Mouse (Mus musculus) cerebral cortex, adult 2 months (tissue): ENCODE results near the gene Rab3a.

Experiments used
- WGBS: fragments of 180-500 bp; shearing (Covaris S2); methylation state at CpG from one replicate; pipeline ENCODE4 v1.1.7; 2018; 5-methylcytosine and 5-hydroxymethylcytosine counted together

The Rab3a gene

DNA sequence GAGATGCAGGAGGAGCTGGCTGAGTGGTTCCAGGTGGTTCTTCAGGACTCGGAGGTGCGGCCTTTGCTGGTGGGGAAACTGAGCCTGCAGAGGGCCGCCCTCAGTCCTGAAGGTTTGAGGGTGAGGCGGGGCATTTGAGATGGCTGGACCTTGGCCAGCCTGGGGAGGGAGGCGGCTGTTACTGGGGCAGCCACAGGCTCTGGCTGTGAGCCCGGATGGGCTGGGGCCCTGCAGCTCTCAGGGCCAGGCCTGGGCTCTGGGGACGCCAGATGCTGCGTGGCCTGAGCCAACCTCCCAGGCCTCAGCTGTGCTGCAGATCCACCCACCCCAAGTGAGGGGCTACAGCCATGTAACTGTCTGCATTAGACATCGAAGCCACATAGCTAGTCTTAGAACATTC, 19.4 kb downstream of the Rab3a start:
- 24% methylated on average over 9 of the region's 9 CpGs for WGBS

DNA sequence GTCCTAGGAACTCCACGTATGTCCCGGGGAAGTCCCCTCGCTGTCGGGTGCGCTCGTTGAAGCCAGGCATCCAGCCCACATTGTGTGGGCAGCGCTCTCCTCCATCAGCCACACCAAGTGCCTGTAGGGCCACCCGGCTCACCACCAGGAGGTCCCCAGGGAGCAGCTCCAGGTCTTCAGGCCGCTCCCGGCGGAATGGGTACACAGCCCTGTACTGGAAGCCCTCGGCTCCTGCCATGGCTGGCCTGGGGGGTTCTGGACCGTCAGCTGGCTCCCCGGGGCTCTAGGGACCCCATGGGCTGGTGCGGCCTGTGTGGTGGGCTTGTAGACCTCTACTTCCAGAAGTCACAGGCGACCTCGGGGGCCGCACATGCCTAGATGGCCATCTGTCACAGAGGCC, 20.3 kb downstream of the Rab3a start:
- WGBS: 84% methylated on average over 18 of the region's 18 CpGs

DNA sequence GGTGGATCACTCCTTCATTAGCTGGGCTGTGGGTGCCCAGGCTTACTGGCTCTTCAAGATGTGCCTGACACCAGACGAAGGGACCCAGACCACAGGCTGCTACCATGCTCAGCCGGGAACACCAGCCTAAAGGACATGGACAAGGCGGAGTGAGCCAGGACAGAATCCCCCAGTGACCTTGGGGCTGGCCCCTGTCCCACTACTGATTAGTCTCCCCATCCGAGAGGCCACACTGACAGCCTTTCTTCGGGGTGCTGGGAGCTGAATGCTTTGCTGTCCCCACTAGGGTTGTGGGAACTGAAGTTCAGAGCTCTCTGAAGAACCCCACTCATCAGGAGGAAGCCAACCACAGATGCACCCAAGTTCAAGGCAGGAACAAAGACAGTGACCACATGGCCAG, 20.7 kb downstream of the Rab3a start:
- 62% methylated on average over 5 of the region's 5 CpGs for WGBS

DNA sequence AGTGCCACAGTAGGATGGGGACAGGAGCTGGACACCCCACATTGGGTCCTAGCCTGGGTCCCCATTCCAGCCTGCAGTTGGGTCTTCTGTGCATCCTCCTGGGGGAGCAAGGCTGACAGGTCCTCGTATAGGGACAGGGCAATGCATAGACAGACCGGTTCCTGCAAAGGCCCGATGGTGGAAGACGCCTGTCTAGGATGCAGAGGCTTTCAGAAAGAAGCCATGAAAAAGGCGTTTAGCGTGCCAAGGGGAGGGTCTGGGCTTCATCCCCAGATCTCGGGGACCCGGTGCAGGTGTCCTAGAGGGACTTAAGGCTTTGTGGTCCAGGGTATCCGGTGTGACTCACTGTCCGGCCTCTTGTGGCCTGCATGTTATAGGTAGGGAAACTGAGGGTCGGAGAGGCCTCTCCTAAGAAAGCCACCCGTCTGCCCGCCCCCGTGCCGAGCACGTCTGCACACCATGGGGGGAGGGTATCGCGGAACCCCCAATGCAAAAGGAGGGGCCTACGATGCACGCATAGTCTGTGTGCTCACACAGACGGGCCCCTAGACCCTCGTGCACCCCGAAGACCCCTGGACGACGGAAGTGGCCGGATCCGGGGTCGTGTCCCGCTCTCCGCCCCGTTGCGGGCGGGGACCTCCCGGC, 21.5 kb downstream of the Rab3a start:
- under 1% methylated on average over 34 of the region's 34 CpGs for WGBS

DNA sequence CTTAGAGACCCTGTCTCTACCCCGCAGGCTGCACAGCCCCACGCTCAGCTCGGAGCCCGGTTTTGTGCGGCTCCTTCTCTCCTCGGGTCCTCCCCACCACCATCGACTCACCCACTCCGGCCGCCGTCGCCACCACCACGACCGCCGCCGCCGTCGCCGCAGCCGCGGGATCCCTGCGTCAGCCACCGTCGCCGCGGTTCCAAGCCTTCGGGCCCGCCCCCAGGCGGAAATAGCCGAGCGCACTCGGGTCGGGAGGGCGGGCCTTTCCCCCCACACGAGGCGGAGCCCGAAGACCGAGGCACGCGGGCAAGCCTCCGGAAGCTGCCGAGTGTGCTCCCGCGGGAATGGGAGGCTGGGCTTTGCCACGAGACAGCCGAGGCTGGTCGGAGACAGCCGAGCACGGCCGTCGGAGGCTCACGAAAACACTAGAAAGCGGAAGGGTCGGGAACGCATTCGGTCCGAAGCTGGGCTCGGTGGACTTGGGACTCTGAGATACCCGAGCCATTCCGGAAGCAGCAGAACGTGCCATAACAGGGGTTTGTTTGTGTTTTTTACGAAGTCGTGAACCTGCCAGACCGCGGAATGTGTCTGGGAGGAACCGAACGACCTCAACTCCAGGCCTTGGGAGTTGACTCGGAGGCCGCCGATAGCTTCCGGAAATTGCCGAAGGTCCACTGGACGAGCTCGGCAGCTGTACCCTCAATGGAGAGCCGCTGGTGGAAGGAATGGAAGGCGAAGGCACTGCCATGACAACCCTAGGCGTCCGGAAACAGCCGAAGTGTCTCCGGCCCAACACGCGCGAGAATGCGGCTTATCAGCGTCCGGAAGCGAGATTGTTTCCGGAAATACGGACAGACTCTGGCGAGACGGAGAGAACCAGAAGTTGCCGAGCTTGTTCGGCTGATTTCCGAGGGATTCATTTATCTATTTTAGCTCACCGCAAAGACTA, 22.3 kb downstream of the Rab3a start, which contains the start of gene Pik3r2:
TSS of gene Pik3r2 (minus strand) at position 218 of the 949 bp plus-strand sequence.
- under 1% methylated on average over 94 of the region's 94 CpGs for WGBS

DNA sequence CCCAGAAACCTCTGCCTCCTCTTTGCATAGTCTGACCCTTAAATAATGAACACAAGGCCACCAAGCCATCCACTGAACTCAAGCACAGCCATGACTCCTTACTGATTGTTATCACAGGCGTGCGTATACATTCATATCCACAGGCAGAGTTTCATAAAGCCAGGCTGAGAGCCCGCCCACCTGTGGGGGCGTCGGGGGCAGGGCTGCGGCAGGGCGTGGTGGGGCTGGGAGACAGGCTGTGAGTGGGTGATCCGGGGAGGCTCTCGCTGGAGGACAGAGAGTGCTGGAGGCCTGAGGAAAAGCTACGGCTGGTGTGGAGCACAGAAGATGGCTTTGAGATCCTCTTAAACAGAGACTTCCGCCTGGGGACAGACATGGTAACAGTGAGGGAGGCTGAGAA, 25.6 kb downstream of the Rab3a start:
- WGBS: 60% methylated on average over 11 of the region's 11 CpGs

DNA sequence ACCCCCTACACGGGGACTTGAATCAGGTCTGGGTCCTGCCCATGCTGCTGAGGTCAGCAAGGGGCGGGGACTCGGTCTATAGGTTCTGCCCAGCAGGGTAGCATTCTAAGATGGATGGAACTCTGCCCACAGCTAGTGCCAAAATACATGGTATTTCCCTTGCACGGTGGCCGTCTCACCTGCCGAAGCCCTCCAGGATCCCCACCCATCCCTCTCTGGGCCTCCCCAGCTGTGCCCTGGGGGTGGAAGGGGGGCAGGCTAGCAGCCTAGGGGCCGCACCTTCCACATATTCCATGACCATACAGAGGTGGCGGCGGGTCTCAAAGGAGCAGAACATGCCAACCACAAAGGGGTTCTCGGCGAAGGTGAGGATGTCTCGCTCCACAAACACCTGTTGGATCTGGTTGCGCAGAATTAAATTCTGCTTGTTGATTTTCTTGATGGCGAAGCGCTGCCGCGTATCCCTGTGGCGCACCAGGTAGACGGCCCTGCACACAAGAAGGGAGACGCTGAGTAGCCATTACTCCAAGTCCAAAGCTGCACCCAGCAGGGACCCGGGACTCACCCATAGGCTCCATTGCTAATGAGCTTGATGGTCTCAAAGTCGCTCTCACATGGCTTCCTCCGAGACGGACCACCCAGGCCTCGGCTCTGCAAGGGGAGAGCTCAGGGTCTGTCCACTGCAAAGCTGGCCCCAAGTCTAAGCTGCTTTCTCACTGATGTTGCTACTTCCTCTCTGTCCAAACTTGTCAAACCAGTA, 32.0 kb downstream of the Rab3a start:
- 89% methylated on average over 25 of the region's 25 CpGs for WGBS

DNA sequence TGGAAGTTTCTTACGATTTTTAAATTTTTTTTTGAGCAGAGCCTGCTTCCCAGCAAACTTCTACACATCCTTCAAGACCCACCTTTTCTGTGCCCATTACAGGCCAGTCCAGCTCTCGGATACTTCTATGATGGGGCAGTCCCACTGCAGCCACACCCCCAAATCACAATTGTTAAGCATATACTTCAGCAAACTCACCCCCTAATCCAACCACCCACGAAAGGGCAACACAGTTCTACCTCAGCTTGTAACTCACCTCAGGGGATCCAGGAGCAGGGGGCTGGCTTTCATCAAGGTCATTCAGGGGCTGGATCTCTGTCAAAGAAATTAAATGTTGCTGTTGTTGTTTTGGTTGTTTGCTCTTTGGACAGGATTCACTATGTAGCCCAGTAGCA, 32.6 kb downstream of the Rab3a start:
- 92% methylated on average over 3 of the region's 3 CpGs for WGBS

DNA sequence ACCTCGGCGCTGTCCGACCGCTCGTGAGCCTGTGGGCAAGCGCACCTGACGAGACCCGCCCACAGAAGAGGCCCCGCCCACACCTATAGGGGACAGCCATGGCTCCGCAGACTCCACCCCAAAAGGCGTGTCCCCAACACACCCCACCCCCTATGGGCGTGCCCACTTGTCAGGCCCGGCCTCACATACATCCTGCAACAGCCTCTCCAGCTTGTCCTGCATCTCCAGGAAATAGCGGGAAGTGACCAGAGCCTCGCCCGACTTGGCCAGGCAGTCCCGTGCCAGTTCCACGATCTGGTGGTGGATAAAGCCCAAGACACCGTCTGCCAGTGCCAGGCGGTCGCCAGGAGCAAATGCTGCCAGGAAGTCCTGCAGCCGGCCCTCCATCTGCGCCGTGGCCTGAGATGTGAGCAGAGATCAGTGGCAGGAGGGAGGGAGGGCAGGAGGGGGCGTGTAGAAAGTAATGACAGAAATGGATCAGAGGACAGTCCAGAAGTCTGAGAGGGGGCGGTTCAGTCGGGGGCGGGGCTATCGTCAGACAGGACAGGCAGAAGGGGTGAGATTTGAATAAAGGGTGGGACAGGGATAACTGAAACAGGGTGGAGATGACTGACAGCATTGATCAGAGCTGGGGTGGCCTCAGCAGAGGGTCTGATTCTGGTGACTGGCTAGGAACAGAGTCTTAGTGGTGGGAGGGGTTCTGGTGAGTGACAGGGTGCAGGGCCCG, 33.6 kb downstream of the Rab3a start:
- WGBS: 41% methylated on average over 30 of the region's 30 CpGs

DNA sequence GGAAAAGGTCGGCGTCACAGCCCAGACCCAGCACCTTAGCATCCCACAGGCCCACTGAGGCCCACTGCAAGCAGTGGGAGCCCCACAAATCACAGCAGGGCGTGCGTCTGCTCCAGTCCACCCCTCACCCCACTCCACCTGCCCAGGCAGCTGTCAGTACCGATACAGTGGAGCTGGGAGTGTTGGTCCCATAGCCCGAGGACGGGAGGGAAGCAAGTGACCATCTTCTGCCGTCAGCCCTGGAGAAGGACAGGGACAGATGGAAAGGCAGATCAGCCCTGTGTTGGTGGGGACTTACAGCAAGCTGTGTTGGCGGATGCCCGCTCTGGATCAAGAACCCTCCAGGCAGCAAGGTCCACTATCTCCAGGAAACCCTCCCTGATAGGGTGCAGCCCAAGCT, 34.6 kb downstream of the Rab3a start:
- 65% methylated on average over 10 of the region's 10 CpGs for WGBS

DNA sequence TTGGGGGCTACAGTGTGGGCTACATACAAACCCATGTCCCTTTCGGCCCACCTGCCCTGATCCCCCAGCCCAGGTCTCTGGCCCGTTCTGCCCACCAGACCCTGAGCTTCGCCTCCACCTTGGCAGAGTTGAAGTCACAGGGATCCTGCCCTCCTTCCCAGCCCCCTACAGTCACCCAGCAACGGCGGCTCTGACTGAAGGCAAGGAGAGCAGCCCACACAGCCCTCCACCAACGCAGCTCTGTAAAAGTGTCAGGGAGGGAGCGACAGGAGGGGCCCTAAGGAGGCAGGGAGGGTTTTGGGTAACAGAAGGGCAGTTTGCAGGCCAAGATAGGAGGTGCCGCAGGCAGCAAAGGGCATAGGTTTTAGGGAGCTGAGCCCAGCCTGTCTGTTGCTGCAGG, 36.4 kb downstream of the Rab3a start:
- 50% methylated on average over 8 of the region's 8 CpGs for WGBS

DNA sequence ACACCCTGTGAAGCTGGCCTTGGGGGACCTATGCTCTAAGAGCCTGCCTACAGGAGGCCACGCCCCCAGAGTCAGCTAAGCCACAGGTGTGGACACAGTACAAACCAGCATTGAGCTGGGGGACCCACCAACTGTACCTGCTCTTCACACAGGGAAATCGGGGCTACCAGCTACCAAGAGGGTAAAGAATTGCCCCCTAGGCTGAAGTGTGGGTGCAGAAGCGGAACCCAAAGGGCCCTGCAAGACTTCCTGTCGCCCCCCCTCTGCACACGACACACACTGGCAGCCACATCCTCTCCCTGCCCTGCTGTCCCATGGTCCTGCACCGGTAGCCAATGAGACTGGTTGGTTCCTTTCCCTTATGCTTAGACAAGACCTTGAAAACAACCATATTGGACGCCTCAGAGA, 36.8 kb downstream of the Rab3a start:
- WGBS: 39% methylated on average over 7 of the region's 7 CpGs

DNA sequence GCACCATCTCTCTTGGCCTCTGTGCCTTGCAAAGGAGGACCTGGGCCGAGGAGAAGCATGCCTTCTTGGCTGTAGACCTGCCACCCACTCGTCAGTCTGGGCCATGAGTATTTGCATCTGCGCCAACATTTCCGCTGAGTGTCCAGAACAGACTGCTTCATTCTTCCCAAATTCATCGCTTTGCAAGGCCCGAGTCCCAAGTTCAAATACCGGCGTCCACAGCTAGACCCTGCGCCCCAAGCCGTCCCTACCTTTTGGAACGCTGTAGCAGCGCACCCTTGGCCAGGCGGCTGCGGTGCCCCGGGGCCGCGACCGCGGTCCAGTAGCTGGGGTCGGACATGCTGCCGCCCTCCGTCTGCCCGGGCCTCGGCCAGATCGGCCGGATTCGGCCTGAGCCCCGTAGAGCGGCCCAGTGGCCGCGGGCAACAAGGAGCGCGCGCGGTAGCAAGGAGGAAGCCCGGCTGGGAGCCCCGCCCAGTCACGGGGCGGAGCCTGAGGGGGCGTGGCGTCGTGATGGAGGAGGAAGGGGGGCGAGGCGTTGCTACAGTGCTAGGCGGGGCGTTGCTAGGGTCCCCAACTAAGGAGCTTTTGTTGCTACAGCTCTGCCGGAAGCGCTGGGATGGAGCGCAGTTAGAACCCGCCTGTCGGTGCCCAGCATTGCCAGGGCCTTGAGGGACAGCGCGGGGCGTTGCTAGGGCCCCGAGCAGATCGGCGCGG, 37.7 kb downstream of the Rab3a start:
- 3% methylated on average over 58 of the region's 58 CpGs for WGBS

DNA sequence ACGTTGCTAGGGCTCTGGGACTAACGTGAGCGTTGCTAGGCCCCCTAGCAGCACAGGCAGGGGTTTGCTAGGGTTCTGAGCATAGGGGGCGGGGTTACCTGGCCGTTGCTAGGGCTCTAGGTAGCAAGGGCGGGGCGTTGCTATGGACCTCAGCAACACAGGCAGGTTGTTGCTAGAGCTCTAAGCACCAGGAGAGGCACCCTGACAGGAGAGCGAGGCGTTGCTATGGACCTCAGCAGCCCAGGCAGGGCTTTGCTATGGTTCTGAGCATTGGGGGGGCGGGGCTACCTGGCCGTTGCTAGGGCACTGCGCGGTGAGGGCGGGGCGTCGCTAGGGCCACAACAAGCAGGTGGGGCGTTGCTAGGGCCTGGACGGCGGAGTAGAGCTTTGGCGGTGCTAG, 38.2 kb downstream of the Rab3a start:
- under 1% methylated on average over 20 of the region's 20 CpGs for WGBS

DNA sequence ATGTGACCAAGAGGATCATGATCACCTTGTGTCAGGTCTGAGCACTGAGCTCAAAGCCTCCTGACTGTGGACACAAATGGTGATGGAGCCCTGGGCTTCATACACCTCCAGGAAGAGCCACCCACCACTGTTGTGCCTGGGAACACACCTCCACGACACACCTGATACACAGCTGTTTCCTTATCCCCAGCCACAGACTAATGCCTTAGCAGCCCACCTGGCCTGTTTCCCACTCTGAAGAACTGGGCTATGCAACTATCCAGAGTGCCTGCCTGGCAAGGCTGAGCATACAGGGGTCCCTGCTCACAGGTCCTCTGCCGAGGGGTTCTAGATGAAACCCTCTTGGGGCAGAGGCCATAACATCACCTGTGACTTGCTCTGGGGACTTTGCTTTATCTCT, 39.7 kb downstream of the Rab3a start:
- WGBS: 77% methylated on average over 2 of the region's 2 CpGs

DNA sequence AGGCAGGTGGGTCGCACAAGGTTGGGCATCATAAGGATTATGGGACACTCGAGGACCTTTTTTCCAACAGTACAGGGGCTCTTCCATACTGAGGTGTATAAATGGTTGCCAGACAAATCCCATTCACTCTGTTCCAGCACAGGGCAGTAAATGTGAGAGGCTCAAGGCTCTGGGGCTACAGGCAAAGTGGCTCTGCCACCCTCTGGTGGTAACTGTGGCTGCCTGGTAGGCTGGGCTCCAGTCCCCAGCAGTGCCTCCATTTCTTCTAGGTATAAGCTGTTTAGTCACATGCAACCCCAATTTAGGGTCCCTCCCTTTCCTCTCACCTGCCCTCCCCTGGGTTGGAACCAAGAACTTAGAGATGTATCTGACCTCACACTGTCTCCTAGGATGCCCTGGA, 40.9 kb downstream of the Rab3a start:
- WGBS: 83% methylated on average over 2 of the region's 2 CpGs

DNA sequence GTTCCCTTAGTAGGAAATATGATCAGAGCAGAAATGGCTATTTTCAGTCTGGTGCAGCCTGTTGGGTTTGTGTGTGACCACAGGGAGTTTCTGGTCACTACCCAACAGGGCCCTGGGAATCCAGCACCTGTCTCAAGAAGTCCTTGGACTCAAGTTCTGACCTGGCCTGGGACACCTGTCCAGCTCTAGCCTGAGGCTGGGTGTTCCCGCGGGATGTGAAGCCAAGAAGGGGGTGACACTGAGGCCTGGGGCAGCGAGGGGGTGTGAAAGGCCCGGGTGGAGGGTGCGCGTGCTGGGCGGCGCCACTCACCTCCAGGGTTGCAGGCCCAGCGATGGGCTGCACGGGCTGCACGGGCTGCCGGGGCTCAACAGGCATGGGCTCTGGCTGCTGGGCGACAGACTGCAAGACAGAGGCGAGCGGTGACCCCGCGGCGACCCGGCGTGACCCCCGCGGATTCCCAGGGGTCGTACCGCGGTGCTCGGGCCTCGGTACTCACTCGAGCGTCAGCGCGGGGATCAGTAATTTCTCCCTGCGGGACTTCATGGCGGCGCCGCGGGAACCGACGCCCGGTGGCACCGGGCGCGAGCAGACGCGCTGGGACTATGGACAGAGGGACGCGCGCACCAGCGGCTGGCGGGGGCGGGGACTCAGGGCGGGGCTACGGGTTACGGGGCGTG, 42.1 kb downstream of the Rab3a start:
- WGBS: 4% methylated on average over 54 of the region's 54 CpGs

DNA sequence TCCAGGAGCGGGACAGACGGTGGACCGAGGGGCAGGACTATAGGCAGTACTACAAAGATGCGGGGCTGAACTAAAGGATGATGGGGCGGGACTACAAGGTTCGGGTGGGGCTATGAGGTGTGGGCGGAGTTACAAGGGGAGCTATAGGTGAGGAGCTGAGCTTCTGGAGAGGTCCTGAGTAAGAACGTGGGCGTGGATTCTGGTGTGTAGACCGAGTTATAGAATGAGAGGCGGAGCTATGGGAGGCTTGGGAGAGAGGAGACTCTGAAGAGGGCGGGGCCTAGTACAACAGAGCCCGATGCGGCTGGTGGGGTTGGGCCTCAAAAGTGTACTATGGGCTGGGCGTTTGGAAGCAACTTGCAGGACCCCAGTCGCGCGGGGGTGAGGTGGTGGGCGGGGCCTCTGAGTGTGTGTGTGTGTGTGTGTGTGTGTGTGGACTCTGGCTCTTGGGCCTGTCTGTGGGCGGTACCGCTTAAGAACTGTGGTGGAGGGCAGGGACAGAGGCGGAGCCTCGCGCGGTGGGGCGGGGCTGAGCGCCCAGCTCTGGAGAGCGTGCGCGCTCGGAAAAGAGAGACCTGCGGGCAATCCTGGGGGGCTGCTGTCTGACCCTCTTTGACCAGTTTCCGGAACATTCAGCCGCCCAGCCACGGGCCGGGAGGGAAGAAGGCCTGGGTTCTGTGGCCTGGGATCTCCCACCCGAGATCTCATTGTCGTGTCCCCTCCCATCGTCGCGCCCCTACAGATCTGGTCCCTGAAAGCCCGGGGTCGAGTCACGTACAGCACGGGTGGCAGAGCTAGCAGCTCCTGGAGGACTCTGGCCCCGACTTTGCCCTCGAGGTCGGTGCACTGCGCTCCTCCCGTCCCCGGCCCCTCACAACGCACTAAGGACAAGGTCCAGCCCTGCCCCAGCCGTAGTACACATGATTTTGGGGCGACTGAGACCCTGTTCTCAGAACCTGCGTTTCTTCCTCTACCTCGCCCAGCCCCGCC, 42.9 kb downstream of the Rab3a start:
- under 1% methylated on average over 53 of the region's 57 CpGs for WGBS

DNA sequence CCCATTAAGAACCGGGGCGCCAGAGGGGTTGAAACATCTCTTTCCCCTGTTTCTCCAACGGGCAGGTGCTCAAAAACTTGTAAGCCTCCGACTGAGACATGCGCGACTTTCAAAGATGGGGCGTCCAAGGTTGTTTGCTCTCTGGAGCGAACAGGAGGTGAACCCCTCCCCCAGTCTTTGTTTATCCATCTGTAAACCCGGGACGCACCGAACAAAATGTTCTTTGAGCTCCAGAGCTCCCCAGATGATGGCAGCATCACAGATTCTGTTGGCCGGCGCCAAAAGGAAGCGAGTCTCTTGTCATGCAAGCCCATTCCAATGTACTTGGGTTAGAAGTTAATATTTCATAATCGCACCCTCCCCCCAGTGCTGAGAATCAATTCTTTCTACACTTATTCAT, 43.8 kb downstream of the Rab3a start:
- 10% methylated on average over 15 of the region's 15 CpGs for WGBS
